Mouse (Mus musculus) kidney, adult 2 months (tissue): ENCODE measurements around the gene Kiss1.

Source experiments
- CTCF ChIP-seq: fragments of 200-500 bp; conservative IDR thresholded peaks from 2 replicates; pipeline ENCODE4 v1.5.1; 2011; ENCODE audit warnings: low read depth, mild to moderate bottlenecking, control low read depth, low read length, moderate library complexity, mixed read lengths; ENCODE audit not compliant: insufficient read depth, insufficient read length
- POLR2A ChIP-seq: fragments of 200-500 bp; IDR thresholded peaks from one replicate; pipeline ENCODE4 v1.6.1; 2011; ENCODE audit warnings: low read depth, low read length, control low read depth

GRCm38 (mm10) chr1:133317149-133317548, 4.5 kb upstream of the Kiss1 start:
- peak; percentile 48 for TF ChIP-seq CTCF
- no peak for TF ChIP-seq POLR2A
